Mouse (Mus musculus): ENCODE results near the gene Akap12.

The Akap12 gene

DNA sequence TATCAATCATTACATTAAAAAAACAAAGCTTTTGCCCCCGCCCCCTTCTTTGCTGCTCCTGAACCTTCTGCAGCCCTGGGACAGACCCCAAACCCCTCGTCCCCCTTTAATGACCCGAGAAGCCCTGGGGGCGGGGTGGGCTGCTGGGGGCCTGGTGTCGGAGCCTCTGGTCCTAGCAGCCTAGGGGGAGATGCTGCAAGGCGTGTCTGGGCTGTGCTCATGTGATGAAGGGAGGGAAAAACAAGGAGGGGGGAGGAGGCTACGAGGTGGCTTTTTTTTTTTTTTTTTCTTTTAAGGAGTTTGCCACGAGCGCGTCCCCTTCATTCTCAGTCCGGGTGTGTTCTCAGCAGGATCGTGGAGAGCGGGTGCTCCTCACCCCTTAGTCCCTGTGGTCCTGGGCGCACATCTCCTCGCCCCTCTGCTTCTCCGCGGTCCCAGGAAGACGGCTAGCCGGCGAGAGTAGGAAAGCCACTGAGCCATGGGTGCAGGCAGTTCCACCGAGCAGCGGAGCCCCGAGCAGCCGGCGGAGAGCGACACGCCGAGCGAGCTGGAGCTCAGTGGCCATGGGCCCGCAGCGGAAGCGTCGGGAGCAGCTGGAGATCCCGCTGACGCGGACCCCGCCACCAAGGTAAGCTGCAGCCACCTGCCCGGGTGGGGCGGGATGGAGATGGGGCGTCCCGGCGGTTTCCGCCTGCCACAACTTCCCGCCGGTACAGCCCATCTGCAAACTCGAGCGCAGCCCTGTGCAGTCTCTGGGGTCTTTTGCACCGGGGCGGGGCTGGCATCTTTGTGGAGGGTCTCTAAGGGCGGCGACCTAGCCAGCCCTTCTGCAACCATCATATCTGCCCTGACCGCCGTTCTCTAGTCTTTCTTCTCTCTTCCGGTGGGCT, at the start of gene Akap12:
Gene Akap12, plus strand, starts transcription at position 340 of the 890 bp plus-strand sequence.
- in situ Hi-C loops (cut with MboI, MseI), result loop anchor here (10.0 kb wide), 1 partner anchor 899 kb away; no protein-coding TSS in a partner anchor

DNA sequence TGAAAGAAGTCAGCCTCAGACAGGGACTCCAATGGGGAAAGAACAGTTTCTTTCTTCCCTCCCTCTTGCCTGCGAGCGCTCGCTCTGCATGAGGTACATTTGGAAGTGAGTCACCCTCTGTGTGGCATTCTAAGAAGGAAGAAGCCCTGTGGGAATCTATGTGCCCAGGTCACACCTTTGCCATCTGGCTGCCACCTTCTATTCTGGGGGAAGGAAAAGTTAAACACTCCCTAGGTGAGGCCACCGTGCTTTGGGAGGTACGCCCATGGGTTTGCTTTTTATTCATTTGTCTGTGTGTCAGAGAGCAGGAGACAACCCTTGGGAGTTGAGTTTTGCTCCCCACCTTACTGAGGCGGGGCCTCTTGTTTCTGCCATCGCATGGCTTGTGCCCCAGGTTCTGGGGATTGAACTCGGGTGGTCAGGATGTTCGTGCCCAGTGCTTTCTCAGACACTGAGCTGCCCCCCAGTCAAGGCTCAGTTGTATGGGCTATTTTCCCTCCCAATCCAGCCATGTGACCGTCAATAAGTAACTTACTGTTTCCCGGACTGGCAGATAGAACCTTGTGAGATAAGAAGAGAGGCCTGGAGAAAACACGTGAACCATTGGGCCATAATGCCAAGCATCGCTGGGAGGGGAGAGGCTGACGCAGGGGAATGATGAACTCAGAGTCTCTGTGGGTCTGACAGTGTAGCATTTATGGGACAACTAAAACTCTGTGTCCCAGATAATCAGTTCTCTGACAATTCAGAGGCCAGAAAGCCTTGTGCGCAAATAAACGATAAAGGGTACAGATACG, 35.4 kb upstream of the Akap12 start:
- in situ Hi-C loops (cut with MboI, MseI), result no loop called here

DNA sequence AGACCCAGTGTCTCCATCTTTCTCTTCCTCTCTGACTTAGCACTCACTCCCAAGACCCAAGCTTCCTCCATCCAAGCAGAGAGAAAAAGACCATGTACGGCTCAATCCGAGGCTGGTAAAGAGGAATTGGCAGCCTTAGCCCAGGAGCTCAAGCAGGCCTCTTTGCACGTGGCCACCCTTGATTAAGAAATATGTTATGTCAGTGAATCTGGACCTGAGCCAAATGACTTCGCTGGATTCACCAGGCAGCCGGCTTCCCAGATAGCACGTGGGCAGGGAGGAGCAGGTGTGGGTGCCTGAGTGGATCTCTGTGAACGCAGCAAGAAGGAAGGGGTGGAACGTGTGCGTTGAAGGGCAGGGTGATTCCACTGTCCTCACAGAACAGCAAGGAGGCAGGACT, 33.1 kb upstream of the Akap12 start:
- in situ Hi-C loops (cut with MboI, MseI), result no loop called here

DNA sequence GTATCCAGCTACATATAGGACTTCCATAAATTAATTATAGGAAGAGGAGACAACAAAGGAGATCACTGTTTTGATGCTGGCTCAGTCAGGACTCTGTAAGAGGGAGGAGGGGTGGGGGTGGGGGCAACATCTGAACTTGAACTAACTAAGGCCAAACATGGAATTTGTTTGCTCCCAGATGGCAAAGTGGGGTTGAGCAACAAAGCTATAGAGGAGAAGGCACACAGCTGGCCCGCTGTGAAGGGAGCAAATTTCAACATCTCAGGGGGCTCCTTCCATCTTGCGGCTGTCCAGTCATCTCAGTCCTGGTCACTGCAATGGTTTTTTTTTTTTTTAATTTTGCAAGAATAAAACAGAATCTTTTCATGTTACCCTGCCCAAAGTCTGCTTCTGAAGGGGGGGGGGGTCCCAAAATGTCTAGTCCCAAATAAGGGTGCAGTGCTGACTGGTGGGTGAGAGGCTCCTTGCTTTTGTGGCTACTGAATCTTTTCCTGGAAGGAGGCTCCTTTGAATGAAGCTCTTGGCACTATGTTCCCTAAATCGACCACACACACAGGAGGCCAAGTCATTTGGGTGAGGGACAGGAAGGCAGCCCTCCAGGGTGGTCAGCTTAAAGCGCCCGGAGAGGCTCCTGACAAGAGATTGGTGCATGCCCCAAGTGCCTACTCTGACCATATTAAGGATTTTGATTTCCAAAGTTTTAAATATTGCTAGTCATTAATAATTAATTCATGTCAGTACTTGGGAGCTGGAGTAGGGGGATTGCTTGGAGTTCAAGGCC, 26.2 kb upstream of the Akap12 start:
- in situ Hi-C loops (cut with MboI, MseI), result no loop called here

DNA sequence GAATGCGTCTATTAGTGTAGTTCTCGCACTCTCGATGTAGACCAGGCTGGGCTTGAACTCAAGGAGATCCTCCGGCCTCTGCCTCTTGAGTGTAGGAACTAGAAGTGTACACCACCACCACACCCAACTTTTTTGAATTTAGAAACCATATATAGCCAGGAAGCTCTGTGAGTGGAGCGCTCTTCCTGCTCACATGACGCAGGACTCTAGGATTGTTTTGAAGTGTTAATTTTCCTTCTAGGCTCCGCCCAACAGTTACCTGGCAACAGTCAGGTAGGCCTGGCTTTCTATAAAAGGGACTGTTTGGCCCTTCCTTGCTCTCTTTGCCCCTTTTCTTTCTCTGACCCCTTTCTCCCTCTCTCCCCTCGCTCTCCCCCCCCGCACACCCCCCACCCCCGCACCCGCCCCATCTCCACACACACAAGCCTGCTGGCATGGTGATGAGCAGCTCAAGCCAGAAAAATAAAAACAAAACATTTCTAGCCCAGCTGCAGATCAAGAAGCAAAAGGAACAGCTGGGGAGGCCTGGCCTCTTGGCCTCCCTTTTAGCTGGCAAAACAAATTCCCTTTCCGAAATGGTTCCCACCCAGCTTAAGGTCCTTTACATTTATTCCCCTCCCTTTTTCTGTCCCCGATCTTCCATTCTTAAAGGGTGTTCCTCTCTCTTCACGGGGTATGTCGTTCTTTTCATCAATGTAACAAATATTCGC, 22.4 kb upstream of the Akap12 start:
- in situ Hi-C loops (cut with MboI, MseI), result no loop called here

DNA sequence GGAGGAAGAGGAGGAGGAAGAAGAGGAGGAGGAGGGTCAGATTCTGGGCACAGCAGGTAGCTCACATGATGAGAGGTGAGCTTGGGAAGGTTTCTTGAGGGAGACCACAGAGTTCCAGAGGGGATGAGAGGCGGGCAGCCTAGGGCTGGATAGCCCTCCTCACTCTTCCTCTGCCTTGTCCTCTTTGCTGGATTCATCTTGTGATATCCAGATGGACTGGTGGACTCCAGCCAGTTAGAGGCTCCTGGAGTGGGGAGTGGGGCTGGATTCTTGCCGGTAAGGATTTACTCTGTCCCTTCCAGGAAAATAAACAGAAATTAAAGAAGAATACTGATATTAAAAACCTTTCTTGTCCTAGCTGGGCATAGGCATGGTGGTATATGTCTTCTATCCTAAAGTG, 20.4 kb upstream of the Akap12 start:
- in situ Hi-C loops (cut with MboI, MseI), result no loop called here

DNA sequence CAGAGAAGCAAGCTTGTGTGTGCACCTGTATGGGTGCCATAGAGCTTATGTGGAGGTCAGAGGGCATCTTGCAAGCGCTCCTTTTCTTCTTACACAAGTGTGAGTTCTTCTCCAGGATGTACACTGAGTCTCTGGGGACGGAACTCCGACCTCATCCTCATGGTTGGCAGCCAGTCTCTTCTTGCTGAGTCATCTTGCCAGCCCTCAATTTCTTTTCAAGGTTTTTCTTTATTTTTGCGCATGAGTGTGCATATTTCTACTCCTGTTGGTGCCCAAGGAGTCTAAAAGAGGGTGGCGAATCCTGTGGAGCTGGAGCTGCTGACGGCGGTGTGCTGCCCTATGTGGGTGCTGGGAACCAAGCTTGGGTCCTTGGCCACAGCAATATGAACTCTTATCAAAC, 19.8 kb upstream of the Akap12 start:
- in situ Hi-C loops (cut with MboI, MseI), result no loop called here

DNA sequence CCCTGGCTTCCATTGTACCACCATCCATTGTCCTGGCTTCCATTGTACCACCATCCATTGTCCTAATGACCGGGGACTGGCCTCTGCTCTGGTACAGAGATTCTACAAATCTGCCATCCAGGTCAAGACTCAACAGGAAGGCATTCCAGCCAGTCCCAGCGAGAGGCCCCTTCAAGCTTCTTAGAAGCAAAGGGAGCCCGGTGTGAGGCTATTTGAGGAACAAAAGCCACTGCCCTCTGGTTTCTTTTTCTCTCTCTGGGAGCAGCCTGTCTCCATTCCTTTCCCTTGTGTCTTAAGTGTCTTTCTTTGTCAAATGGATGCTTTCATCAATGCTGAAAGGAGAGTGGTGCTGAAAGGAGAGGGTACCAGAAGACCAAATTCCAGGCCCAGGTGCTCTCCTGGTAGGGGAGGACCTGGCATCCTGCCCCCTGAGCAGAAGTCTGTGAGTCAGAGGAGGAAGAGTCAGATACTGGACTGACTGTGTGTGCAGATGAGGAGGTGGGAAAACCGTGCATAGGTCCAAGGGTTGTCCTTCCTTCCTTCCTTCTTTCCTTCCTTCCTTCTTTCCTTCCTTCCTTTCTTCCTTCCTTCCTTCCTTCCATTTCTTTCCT, 16.8 kb upstream of the Akap12 start:
- in situ Hi-C loops (cut with MboI, MseI), result no loop called here

DNA sequence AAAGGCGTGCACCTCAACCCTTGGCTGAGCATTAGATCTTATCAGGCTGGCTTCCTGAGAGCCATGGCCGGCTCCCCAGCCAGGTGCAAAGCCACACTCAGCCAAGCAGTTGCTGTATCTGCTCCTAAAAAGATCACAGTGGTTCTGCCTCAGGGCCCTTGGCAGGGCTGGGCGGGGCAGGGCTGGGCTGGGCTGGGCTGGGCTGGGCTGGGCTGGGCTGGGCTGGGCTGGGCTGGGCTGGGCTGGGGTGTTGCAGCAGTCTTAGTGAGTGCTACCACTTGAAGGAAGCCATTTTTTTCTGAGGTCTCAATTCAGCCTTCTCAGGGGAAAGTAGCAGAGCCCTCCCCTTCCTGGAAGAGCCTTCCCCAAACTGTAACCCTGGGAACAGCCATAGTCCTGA, 15.5 kb upstream of the Akap12 start:
- in situ Hi-C loops (cut with MboI, MseI), result no loop called here

DNA sequence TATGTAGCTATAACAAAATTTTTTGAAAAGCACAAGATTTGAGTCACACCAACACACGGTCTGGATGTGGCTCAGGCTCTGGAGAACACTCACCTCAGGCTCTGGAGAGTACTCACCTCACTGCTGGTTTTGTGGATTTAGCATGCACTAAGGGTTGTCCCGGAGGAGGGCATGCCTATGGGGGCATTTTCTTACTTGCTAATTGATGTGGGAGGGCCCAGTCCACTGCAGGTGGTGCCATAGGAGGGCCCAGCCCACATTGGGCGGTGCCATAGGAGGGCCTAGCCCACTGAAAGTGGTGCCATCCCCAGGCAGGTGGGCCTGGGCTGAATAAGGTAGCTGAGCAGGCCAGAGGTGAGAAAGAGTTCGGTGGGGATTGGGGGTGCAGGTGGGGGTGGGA, 12.6 kb upstream of the Akap12 start:
- in situ Hi-C loops (cut with MboI, MseI), result no loop called here

DNA sequence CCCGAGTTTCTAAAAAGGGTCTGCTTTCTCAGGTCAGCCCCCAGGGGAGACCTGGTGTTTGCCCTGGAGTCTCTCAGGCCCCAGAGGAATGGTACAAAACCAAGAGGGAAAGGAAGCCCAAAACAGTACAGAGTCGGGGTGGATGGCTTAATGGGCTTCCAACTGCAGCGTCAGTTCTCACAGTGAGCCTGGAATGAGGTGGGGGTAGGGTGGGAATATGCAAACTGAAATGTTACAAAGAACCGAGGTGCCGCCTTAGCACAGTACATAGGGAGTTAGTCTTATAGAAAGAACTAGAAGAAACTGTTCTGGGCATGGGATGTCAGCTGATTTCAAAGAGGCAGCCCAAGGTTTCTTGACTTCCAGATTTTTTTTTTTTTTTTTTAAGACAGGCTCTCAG, 11.7 kb upstream of the Akap12 start:
- in situ Hi-C loops (cut with MboI, MseI), result no loop called here

DNA sequence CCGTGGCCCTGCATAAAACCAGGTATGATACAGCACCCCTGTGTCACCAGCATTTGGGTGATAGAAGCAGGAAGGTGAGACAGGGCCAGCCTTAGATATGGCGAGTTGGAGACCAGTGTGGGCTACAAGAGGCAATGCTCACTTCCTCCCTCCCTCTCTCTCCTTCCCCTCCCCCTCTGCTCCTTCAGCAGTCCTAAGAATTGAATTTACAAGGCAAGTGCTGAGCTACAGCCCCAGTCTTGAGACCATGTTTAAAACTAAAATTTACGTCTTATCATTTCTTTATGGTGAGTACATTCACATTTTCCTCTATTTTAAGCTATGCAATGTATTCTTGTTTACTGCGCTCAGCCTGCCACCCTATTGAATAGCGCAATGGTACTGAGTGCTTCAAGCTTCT, 5.3 kb upstream of the Akap12 start:
- in situ Hi-C loops (cut with MboI, MseI), result loop anchor here (10.0 kb wide), 1 partner anchor 904 kb away; no protein-coding TSS in a partner anchor

DNA sequence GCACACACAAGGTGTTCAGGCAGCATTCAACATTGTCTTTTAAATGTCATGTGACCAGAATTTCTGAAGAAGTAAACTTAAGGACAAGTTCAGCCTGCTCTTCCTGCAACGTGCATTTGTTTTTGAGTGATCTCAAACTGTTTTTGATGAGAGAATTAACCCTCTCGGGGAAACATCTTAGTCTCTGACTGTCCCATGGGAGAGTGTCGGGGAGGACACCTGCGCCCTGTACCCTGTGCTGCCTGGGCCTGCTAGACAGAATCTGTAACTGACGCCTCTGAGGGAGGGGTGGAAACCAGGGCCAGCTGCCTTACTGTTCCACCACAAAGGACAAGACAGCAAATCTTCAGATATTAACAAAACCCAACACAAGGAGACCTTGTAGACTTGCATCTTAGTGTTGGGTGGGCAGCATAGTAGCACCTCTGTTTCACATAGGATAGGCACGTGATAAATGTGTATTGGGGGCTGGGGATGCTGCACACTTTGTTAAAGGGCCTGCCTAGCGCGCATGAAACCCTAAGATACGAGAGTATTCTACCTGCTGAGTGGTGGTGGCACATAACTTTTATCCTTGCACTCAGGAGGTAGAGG, 4.7 kb upstream of the Akap12 start:
- in situ Hi-C loops (cut with MboI, MseI), result loop anchor here (10.0 kb wide), 1 partner anchor 903 kb away; no protein-coding TSS in a partner anchor

DNA sequence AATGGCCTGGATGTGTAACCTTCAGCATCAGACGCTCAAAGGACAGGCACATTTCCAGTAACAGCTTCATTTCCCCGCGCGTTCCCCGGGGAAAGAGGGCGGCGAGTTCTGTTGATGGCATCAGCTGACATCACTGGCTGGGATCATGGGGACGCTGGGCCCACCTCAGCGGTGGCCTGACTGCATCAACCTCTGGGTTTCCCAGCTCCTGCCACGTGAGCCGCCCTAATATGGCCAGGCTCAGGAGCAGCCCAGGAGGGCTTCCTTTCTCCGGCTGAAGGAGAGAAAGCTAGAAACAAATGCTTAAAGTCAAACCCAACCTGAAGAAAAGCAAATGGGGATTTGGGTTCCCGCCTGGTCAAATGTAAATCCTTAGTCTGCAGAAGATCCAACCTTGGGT, 539 bp upstream of the Akap12 start:
- in situ Hi-C loops (cut with MboI, MseI), result loop anchor here (10.0 kb wide), 1 partner anchor 899 kb away; no protein-coding TSS in a partner anchor

DNA sequence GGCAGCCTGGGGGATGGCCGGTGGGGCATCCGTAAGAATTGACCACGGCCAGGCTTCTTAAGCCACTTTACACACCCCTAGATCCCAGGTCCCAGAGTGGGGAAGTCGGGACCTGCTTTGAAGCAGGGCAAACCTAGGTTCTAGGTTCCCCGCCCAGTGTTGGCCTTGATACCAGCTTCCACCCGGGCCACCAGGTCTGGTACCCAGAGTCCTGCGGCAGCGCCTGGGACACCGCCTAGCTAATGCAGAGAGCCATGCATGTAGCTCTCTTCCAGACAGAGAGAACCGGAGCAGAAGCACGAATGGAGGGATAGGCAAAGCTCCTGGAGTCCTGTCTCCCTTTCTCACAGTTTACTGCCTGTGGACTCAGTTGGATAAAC, 741 bp downstream of the Akap12 start:
- in situ Hi-C loops (cut with MboI, MseI), result loop anchor here (10.0 kb wide), 1 partner anchor 898 kb away; no protein-coding TSS in a partner anchor

DNA sequence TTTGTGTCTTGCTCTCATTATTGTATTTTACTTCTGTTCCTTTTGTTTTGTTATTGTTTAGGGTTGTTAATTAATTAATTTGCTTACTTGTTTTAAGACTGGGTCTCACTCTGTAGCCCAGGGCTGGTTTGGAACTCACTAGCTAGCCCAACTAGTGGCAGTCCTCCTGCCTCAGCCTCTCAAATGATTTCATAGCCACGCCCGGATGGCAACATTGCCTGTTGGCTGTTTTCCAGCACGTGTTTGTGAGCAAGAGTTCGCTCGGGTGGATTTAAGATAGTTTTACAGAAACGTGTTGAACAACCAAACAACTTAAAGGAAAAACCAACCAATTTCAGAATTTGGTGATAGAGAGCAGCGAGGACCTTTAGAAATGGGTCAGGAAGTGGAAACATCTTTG, 1.3 kb downstream of the Akap12 start:
- in situ Hi-C loops (cut with MboI, MseI), result loop anchor here (10.0 kb wide), 1 partner anchor 897 kb away; no protein-coding TSS in a partner anchor

DNA sequence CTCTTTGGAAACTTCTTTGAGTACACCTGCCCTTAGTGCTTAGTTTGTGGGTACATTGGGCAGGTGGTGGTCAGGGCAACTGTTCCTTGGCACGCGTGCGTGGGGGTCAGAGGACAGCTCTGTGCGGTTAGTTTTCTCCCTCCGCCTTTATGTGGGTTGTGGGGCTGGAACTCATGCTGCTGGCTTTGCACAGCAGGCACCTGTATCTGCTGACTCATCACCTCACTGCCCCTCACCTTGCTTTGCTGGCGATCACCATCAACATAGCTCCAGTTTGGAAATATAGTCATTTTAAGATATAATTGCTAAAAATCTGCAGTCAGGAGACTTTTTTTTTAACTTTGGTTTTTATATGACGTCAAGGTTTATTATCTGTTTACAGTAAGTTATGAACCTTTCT, 2.0 kb downstream of the Akap12 start:
- in situ Hi-C loops (cut with MboI, MseI), result loop anchor here (10.0 kb wide), 1 partner anchor 897 kb away; no protein-coding TSS in a partner anchor

DNA sequence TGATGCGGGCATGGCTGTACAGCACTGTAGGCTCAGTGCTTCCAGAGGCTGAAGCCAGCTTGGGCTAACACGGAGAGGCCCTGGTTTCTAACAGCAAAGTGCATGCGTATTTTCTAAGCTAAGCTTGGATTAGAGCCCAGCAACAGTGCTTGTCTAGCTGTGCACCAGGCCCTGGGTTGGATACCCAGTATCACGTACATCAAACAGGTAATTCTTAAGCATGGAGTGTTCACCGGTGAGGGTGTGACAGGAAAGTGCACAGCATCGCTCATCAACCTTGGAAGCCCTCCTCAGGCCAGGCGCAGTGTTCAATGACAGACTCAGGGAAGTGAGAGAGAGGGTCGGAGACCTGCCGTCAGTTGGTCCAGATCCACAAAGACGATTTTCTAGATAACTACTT, 9.4 kb downstream of the Akap12 start:
- in situ Hi-C loops (cut with MboI, MseI), result no loop called here

DNA sequence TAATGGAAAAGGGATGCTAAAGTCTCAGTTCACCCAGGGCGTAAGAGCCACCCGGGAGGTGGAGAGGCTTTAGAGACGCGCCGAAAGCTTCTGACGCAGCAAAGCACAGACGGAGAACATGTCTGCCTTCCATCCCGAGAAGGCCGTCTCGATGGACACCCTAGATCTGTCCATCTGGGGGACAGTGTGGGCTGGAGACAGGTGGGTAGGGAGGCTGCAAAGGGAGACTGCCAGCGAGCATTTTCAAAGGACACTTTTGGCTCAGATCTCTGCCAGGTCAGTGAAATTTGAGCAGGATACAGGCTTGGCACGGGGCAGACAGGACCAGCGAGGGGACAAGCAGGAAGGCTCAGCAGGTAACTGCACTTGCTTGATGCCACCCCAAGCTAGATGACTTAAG, 9.9 kb downstream of the Akap12 start:
- in situ Hi-C loops (cut with MboI, MseI), result no loop called here

DNA sequence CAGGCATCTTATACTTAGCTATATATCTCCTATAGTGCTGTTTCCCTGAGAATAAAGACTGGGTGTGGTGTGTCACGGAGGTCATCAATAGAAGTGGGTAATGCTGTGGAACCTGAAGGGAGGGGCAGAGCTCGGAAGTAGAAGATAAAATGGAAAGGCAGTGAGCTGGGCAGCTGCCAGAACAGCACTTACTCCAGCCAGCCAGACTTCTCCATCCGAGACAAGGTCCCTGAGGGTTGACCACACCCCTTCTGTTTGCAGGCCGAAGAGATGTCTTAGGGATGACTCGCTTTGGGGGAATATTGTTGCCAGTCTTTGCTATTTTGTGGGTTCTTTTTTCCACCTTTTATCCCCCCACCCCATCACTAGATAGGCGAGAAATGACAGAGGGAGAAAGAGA, 11.9 kb downstream of the Akap12 start:
- in situ Hi-C loops (cut with MboI, MseI), result no loop called here
